Mouse (Mus musculus) kidney, embryonic 15.5 days (tissue): ENCODE data around the gene Apip. TPM values are rescaled to one million over a fixed set of nuclear protein-coding genes. Genes with fewer than 3 reads are reported as not detected.

Experiments
- ATAC-seq: fragments of 200-750 bp; cut with Nextera tagmentation; replicated peaks from 2 replicates; pipeline ENCODE4 v1.8.0; 2017; ENCODE audit warnings: moderate TSS enrichment; ENCODE audit not compliant: low FRiP score
- H3K27ac ChIP-seq: fragments of 300-500 bp; sonication (generic); 2 replicates; pipeline ENCODE4 v1.5.1; 2015; ENCODE audit warnings: mild to moderate bottlenecking, inconsistent platforms
- H3K27me3 ChIP-seq: fragments of 300-500 bp; sonication (generic); 2 replicates; pipeline ENCODE4 v1.6.1; 2015; ENCODE audit warnings: inconsistent platforms
- H3K36me3 ChIP-seq: fragments of 300-500 bp; sonication (generic); 2 replicates; pipeline ENCODE4 v1.6.1; 2015; ENCODE audit warnings: inconsistent platforms
- H3K4me1 ChIP-seq: fragments of 300-500 bp; sonication (generic); 2 replicates; pipeline ENCODE4 v1.6.1; 2015; ENCODE audit warnings: inconsistent platforms
- H3K4me2 ChIP-seq: fragments of 300-500 bp; sonication (generic); 2 replicates; pipeline ENCODE4 v1.6.1; 2015; ENCODE audit warnings: moderate library complexity, mild to moderate bottlenecking, inconsistent platforms
- H3K4me3 ChIP-seq: fragments of 300-500 bp; sonication (generic); replicated peaks from 2 replicates; pipeline ENCODE4 v1.5.1; 2015; ENCODE audit warnings: mild to moderate bottlenecking, inconsistent platforms
- H3K9ac ChIP-seq: fragments of 300-500 bp; sonication (generic); 2 replicates; pipeline ENCODE4 v1.6.1; 2015; ENCODE audit warnings: mild to moderate bottlenecking, inconsistent platforms
- H3K9me3 ChIP-seq: fragments of 300-500 bp; sonication (generic); replicated peaks from 2 replicates; pipeline ENCODE4 v1.6.1; 2016; ENCODE audit warnings: inconsistent platforms
- WGBS: fragments of 180-500 bp; shearing (Covaris S2); methylation state at CpG from one replicate; pipeline ENCODE4 v1.1.7; 2015; ENCODE audit warnings: mixed read lengths; 5-methylcytosine and 5-hydroxymethylcytosine counted together
- polyA plus RNA-seq: library from polyadenylated mRNA; unstranded; fragments of >200 nt; fragmentation: Nextera tagmentation; extraction: Ambion mirVana; gene quantifications from 2 replicates; pipeline ENCODE4 v1.2.1, GENCODE M21; 2015

The Apip gene
- polyA plus RNA-seq, 1 experiment from 2014 or later, result 62.9 TPM

GRCm38 (mm10) chr2:103117212-103117611, 43.7 kb downstream of the Apip start:
- Histone ChIP-seq H3K27me3 (no peaks in the 10 kb centered on the region), H3K4me3 (no peak overlapping the region), H3K9ac (no peak overlapping the region), H3K4me1 (peaks cover 3% of the 10 kb centered on the region; the same call in 1 of the 2 replicates), H3K9me3 (no peaks in the 10 kb centered on the region), H3K4me2 (no peak overlapping the region), H3K27ac (no peak overlapping the region), H3K36me3 (no peaks in the 10 kb centered on the region)
- no peak for ATAC-seq
- WGBS, result 85% methylated on average over 5 of the region's 5 CpGs

DNA sequence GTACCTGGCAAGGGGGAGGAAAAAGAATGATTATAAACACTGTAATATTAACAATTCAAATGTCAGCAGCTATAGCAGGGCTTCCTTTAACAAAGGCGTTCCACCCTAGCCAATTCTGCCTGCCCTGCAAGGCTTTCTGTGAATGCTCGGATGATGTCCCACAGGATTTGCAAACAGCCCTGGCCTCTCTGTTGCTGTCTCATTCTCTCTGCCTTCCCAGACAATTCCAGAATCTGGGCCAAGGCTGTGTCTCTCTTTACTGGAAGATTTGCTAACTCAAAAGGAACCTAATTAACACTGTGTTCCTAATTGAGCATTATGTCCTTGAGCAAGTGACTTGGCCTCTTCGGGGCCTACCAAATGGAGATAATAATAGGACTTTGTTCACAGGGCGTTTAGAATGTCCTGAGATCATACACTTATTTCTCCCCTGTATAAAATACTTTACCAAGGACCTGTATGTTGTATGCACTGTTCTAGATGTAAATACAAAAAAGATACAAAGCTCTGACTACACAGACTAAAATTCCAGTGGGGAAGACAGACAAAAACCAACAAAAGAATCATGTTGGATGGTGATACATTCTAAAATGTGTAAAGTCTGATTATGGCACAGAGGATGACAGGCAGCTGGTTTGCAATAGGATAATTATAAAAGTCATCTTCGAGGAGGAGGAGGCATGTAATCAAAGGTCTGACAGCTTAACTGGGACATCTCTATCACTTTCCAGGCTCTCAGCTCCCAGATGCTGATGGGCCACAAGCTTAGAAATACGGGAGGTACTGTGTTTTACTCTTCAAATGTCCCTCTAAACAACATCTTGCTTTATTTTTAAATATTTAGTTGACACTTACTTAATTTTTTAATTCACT, 45.1 kb downstream of the Apip start:
- ATAC-seq, result no peak
- Histone ChIP-seq H3K4me1 (no peaks in the 10 kb centered on the region), H3K4me2 (no peak overlapping the region), H3K9ac (no peak overlapping the region), H3K4me3 (no peak overlapping the region), H3K27ac (no peak overlapping the region), H3K27me3 (no peaks in the 10 kb centered on the region), H3K36me3 (no peaks in the 10 kb centered on the region), H3K9me3 (no peaks in the 10 kb centered on the region)
- WGBS, result 59% methylated on average over 6 of the region's 6 CpGs

GRCm38 (mm10) chr2:103119197-103119854, 45.9 kb downstream of the Apip start:
- H3K4me2 ChIP-seq, result no peak overlapping the region
- no peaks in the 10 kb centered on the region for H3K27me3 ChIP-seq
- H3K9ac ChIP-seq, result no peak overlapping the region
- H3K4me3 ChIP-seq, result no peak overlapping the region
- WGBS, result 71% methylated on average over 7 of the region's 7 CpGs
- H3K4me1 ChIP-seq, result no peaks in the 10 kb centered on the region
- no peaks in the 10 kb centered on the region for H3K36me3 ChIP-seq
- H3K9me3 ChIP-seq, result no peaks in the 10 kb centered on the region
- no peak for ATAC-seq
- H3K27ac ChIP-seq, result no peak overlapping the region

DNA sequence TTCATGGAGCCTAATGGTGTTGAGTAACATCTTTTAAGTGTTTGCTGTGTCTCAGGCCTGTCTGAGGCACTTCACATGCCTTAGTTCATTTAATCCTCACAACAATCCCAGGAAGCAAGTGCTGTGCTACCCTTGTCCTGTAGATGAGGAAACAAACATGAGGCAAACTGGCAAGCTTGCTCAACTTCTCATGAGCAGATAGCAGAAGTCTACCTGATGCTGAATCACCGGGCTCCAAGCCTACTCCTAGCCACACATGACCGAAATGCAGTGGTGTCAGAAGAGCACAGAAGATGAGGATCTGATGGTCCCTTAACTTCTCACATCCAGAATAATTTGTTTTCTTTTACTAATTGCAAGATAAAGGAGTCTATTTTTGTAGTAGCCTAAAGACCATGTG, 56.2 kb downstream of the Apip start:
- 90% methylated on average over 2 of the region's 2 CpGs for WGBS
- no peak for ATAC-seq

DNA sequence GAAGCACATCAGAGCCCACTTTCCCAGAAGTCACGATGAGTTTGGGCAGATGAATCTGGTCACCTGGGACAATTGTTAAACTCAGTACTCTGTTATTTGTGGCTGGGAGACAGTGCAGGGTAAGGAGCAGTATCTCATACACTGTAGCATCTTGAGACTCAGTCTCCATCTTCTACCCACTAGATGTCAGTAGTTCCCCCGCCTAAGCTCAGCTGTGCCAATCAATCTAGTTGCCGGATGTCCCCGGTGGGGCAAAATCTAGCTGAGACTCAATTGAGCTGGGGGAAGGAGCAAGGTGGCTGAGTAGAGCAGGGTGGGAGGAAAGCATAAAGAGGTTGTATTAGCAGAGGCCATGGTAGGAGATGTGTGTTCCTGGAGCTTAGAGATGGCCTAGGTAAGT, 57.7 kb downstream of the Apip start:
- Histone ChIP-seq H3K27ac (no peak overlapping the region), H3K4me2 (no peak overlapping the region), H3K36me3 (no peaks in the 10 kb centered on the region), H3K27me3 (no peaks in the 10 kb centered on the region), H3K4me1 (peaks cover 3% of the 10 kb centered on the region; the same call in 1 of the 2 replicates), H3K9me3 (no peaks in the 10 kb centered on the region), H3K4me3 (no peak overlapping the region), H3K9ac (no peak overlapping the region)
- 29% methylated on average over 4 of the region's 4 CpGs for WGBS
- no peak for ATAC-seq

More for the DNA sequence above, 56.2 kb downstream of the Apip start:
- H3K27me3 ChIP-seq, result no peaks in the 10 kb centered on the region
- no peak overlapping the region for H3K27ac ChIP-seq
- no peaks in the 10 kb centered on the region for H3K36me3 ChIP-seq
- H3K4me3 ChIP-seq, result no peak overlapping the region
- H3K9ac ChIP-seq, result no peak overlapping the region
- peaks cover 3% of the 10 kb centered on the region; the same call in 1 of the 2 replicates for H3K4me1 ChIP-seq
- H3K9me3 ChIP-seq, result no peaks in the 10 kb centered on the region
- no peak overlapping the region for H3K4me2 ChIP-seq

GRCm38 (mm10) chr2:103138529-103139265, 65.2 kb downstream of the Apip start:
- no peaks in the 10 kb centered on the region for H3K27me3 ChIP-seq
- no peaks in the 10 kb centered on the region for H3K9me3 ChIP-seq
- no peak overlapping the region for H3K4me2 ChIP-seq
- ATAC-seq, result peak; percentile 52; the same call in 1 of the 2 replicates
- no peak overlapping the region for H3K9ac ChIP-seq
- H3K4me1 ChIP-seq, result peaks cover 12% of the 10 kb centered on the region
- no peaks in the 10 kb centered on the region for H3K36me3 ChIP-seq
- H3K27ac ChIP-seq, result peak overlapping the region; percentile 56; the same call in 1 of the 2 replicates
- WGBS, result 52% methylated on average over 8 of the region's 8 CpGs
- H3K4me3 ChIP-seq, result no peak overlapping the region

Other genes starting within 250 kb of the Apip start
- 5.3 and 5.5 TPM in 2 replicates for gene Cd44, start 172.0 kb upstream of the Apip start, polyA plus RNA-seq
- gene Pdhx, start 162 bp upstream of the Apip start, polyA plus RNA-seq, result 43.0 and 45.0 TPM in 2 replicates
- gene Ehf, start 229.6 kb downstream of the Apip start, polyA plus RNA-seq, result 22.2 and 27.5 TPM in 2 replicates